Mouse (Mus musculus): ENCODE results near the gene Kcnk15.

The Kcnk15 gene

DNA sequence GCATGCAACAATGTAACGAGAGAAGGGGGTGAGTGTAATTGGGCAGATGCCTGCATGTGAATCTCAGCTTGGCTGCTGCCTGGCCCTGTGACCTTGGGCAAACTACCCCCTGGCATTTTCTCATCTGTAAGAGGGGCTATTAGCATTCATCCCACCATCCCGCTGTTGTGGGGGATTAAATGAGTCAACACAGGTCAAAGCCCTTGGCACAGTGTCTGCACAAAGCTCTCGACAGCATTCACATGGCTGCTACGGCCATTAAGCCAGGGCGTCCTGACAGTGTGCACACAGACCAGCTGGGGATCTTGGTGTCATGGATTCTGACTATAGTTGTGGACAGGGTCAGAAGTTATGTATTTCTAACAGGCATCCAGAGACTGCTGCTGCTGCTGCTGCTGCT is 21.4 kb downstream of the Kcnk15 start:
- DNase-seq (ENCODE audit: extremely low read depth, insufficient read length, low spot score), result no peak

DNA sequence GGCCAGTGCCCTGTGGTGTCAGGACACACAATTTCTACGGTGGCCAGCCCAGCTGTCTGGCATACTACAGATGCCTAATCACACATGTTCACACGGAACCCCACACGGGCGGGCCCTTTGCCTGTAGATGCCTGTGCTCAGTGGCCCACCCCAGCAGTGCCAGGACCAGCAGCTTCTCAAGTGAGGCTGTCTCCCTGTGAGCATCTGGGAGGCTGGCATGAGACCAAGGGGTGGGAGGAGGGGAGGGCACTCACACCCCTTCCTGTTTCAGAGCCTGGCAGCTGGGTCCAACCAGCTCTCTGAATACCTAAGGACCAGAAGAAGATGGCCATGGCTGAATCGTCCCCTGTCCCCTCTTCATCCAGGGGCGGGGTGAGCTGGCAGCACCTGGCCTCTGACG is 22.0 kb downstream of the Kcnk15 start:
- no peak for DNase-seq (ENCODE audit: extremely low read depth, insufficient read length, low spot score)

GRCm38 (mm10) chr2:163876830-163877498 is 23.5 kb downstream of the Kcnk15 start:
- no peak for DNase-seq (ENCODE audit: extremely low read depth, insufficient read length, low spot score)

- no peak for DNase-seq (ENCODE audit: extremely low read depth, insufficient read length, low spot score)
Measured at GRCm38 (mm10) chr2:163880891-163881290, 27.4 kb downstream of the Kcnk15 start.

DNA sequence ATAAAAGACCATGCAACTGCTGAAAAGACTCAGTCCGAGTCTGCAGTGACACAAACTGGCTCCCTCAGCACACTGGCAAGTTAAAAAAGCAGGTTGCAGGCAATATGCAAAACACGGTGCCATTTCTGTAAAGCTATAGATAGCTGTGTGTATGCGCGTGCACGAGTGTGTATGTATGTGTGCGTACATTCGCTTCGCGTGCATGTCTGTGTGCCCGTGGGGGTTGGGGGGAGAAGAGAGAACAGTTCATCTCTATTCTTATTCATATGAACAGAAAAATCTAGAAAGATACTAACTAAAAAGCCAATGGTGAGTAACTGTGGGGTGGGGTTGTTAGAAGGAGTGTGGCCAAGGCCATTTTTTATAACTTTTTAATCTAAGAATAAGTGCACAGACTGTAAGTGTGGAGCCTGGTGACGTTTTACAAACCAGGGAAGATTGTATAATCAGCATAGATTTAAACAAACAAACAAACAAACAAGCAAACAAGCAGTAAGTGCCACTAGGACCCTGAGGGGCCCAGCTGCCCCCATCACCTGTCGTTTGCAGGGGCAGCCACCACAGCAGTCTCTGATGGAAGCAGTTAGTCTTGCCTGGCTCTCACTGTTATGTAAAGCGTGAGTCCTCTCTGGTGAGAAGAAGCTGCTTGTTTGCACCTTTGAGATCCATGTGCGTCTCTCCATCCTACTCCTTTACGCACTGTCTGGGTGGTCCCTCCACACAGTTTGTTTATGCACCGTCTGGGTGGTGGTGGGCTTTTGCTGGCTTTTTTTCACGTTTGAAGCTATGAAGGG is 29.6 kb downstream of the Kcnk15 start:
- DNase-seq (ENCODE audit: extremely low read depth, insufficient read length, low spot score), result no peak

- no peak for DNase-seq (ENCODE audit: extremely low read depth, insufficient read length, low spot score)
Measured at GRCm38 (mm10) chr2:163889411-163889810, 36.0 kb downstream of the Kcnk15 start.

DNA sequence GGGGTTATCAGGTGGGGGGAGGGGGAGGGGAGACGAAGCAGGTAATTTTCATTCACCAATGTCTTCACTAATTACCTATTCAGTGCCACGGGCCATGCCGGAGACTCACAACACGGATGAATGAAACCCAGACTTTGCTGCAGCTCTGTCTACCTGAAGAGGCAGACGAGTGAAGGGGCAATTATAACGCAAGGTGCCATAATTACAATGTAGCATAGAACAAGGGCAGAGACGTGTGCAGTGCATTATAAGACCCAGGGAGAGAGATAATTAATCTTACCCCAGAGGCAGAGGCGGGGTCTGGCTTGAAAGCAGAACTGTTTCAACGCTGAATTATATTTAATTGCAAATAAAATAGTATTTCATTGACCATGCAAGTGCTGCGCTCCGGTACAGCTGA is 37.1 kb downstream of the Kcnk15 start:
- DNase-seq (ENCODE audit: extremely low read depth, insufficient read length, low spot score), result no peak

DNA sequence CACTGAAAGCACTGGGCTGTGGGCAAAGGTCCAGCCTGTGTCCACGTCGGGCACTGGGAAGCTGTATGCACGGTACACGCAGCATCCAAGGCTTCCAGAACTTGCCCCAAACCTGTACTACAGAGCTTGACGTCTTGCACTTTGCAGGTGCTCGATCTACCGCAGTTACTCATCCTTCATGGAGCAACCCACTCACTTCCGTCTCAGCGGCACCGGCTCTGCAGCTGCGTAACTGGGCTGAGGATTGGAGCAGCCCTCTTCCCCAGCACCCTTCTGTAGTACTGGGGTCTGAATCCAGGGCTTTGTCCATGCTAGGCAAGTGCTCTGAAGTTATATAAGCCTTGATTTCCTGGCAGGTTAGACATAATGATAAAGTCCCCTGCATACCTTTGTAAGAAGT is 37.8 kb downstream of the Kcnk15 start:
- DNase-seq (ENCODE audit: extremely low read depth, insufficient read length, low spot score), result no peak

DNA sequence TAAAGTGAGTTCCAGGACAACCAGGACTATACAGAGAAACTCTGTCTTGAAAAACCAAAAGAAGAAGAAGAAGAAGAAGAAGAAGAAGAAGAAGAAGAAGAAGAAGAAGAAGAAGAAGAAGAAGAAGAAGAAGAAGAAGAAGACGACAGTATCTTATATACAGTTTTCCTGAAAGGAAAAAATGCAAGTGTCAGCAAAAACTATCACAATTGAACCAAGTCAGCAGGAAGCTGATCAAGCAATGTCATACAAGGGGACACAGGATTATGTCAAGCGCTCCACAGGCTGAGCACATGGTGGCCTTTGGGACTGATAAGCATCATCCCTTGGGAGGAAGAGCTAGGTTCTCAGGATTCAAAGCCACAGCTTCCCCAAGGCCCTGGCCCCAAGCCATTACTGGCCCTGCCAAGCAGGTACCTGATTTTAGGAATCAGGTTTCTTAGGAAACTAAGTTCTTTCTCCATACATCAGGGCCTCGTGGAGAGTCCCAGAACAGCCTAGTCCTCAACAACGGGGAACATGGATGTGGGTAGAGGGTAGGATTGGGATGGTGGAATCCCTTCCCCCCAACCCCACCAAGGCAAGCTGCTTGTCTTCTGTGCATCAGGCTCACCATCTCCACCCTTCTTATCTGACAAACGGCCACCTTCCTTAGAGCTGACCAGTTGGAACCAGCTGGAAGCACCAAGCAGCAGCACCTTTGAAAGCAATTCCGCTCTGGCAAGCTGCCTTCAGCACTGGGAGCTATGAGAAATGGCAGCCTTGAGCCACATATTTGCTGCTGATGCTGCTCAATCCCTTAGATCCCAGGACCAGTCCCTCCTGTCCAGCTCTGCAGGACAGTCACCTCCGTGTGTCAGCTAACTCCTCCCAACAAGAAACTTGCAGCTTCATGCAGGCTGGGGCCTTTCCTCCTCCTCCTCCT is 40.3 kb downstream of the Kcnk15 start:
- DNase-seq (ENCODE audit: extremely low read depth, insufficient read length, low spot score), result no peak

DNA sequence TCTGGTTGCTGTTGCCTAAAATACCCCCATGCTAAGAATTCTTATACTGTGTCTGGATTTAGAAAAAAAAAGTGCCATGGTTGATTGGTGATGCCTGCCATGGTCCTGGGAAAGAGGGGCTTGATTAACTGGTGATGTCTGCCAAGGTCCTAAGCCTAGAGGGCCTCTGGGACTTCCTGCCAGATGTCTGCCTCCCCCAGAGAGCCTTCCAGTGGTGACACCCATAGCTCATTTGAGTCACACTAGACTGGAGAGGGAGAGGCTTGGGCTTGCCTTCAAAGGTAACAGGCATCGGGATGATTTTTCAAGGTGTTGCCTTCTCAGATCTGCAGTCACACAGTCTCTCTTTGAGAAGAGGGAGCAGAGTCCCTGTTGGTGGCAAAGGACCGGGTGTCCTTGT is 41.7 kb downstream of the Kcnk15 start:
- no peak for DNase-seq (ENCODE audit: extremely low read depth, insufficient read length, low spot score)

DNA sequence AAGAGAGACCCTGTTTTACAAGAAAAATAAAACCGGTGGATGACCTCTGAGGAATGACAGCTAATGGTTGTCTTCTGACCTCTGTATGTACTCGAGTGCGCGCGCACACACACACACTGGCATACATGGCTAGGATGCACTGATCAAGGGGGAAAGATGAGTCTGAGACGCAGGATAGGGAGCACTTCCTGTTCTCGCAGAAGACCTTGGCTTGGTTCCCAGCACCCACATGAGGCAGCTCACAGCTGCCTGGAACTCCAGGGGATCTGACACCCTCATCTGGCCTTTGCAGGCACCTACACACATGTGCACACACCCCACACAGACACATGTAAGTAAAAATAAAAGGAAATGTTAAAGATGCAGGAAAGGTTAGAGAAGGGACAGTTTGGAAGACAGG is 43.6 kb downstream of the Kcnk15 start:
- DNase-seq (ENCODE audit: extremely low read depth, insufficient read length, low spot score), result no peak

GRCm38 (mm10) chr2:163897988-163898535 is 44.6 kb downstream of the Kcnk15 start:
- no peak for DNase-seq (ENCODE audit: extremely low read depth, insufficient read length, low spot score)

DNA sequence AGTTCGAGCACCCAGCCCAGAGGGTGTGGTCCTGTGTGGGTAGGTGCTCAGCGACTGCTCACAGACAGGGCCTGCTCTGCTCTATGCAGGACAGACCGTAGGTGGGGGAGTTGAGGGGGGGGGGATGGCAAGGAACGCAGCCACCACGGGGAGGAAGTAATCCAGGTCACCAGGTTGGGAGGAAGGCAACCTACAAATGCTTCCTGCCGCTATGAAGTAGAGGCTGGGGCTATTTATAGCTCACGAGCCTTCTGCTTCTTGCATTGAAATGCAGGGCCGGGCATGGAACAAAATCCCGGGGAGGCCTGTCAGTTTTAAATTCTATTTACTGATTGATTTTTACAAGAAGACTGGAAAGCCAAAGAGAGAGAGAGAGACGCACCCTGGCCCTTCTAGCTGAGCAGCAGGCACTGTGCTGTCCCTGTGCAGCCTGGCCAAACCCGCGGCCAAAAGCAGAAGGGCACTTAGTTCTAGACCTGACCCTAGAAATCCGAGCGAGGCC is 46.5 kb downstream of the Kcnk15 start:
- DNase-seq (ENCODE audit: extremely low read depth, insufficient read length, low spot score), result no peak

DNA sequence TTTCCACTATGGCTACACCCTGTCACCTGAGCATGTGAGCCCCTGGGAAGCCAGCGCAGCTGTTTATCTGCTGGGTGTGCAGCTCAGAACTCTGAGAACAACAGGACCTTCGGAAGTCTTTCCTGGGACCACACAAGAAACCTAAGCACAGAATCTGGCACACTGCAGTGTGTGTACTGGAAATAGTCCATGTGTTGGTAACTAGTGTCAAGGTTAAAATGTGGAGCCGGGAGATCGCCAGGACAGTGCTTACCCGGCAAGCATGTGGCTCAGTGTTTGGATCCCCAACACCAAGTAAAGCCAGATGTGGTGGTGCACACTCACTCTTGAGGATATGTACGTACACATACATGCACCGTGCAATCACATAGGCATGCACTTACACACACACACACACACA is 47.6 kb downstream of the Kcnk15 start:
- DNase-seq (ENCODE audit: extremely low read depth, insufficient read length, low spot score), result no peak

- no peak for DNase-seq (ENCODE audit: extremely low read depth, insufficient read length, low spot score)
Measured at GRCm38 (mm10) chr2:163902448-163902847, 49.0 kb downstream of the Kcnk15 start.

DNA sequence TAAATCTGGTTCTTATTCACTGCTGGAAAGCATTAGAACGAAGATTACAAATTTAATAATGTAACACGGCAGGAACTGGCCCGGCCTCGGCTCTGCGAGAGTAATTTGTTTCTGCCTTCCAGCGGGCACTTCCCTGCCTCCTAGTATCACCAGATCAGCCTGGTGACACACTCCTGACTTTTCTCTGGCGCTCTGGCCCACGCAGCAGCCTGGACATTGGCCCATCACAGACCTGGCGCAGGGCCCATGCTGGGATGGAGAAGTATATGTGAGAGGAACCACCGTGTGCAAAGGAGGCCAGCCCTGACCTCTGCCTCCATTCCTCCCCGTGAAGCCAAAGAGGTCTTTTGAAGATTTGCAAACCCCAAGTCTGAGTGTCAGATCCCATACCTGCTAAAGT is 50.0 kb downstream of the Kcnk15 start:
- no peak for DNase-seq (ENCODE audit: extremely low read depth, insufficient read length, low spot score)

- DNase-seq (ENCODE audit: extremely low read depth, insufficient read length, low spot score), result no peak
Measured at GRCm38 (mm10) chr2:163904323-163904722, 50.9 kb downstream of the Kcnk15 start.

GRCm38 (mm10) chr2:163907131-163907530 is 53.7 kb downstream of the Kcnk15 start:
- DNase-seq (ENCODE audit: extremely low read depth, insufficient read length, low spot score), result no peak
